Mouse (Mus musculus) adipocyte (in vitro differentiated cells): Measurements from ENCODE around the gene Rps7.

ENCODE experiments used
- DNase-seq: peaks from one replicate; pipeline ENCODE4 v3.0.0-alpha.2; 2016; ENCODE audit warnings: low spot score

Rps7 gene

DNA sequence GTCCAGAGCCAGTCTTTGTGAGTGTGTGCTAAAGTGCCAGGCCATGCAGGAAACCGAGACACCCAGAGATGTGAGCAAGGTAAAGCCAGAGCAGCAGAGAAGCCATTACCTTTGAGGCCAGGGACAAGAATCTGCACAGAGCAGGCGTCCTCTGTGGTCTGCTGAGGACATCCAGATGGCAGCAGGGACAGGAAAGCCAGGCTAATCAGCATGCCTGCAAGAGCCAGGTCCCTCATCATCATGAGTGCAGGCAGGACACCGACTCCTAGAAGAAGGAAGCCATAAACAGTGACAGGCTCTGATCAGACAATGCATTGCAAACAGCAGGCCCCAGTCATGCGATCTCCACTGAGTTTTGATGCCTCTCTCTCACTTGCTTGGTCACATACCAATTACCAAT is 18.5 kb downstream of the Rps7 start:
- DNase-seq = no peak

DNA sequence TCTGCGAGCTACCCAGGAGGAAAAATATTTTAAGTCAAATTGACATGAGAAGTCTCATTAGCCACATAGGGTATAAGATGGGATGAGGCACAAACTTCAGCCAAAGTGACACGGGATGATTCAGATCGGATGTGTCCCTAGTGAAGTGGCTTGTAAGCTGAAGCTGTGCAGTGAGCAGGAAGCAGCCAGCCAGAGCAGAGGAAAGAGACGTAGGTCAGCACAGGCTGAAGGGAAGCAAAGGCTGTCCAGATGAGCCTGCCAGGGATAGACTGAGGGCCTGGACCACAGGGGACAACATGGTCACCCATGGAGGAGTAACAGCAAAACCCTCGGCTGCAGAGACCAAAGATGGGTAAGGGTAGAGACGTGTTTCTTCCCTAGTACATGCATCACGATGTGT is 21.4 kb downstream of the Rps7 start:
- DNase-seq = no peak

DNA sequence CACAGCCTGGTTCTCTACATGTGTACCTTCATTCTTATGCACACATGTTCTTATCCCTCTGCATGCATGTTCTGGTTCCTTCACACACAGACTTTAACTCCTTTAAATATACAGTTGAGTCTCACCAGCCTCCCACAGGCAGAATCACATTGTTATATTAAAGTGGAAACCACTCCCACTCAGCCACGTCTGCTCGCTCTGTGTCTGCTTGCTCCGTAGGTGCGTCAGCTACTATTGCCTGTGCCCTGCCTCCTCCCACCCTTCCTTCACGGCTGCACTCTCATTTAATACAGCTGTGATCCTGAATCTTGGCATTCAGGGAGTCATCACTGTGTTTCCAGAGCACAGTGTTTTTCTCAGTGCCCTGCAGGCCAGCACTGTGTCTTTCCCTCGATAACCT is 23.4 kb downstream of the Rps7 start:
- DNase-seq = no peak

DNA sequence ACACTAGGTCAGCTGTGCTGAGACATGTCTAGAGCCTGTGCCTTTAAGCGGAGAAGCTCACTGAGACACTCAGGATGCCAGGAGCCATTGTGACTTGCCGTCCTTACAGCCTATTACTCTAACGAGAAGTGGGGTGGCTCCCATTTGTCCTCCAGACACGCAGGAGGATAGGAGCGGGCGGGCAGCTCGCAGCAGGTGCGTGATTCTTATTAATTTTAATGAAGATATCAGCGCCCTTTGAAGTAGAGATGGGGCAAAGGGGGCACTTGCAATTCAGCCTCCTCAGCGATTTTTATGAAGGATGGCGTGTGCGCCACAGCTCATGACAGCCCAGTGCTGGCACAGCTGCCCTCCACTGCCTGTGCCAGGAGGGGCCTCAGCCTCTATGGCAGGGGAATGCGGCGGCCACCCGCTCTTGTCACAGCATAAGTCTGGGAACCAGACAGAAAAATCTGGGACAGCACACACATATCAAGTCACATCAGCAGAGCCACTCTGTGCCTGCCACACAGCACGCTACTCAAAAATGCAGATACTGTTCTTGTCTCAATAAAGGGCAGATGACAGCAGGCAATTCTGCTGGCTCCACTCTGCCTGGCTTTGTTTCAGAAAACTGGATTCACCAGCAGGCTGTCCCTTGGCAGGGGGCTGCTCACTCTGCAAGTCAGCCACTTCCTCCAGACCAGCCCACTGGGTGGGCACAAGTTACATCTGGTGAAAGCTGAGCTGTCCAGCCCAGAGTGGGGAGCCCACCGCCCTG is 28.0 kb downstream of the Rps7 start:
- no peak for DNase-seq

DNA sequence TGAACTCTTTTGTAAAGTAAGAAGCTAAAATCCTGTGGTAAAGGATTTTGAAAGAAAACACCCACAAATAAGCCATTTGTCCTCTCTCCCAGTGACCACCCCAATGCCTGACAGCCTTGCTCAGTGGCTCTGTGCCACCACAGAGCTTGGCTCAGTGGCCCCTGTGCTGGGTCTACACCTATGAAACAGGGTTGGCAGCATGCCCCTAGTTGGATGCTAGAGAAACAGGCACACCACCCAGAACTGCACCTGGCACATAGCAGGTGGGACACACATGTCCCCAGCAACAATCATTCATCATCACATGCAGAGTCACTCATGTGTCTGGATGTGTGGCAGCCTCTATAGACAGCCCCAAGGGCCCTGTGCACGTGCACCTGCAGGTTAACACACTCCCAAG is 32.3 kb downstream of the Rps7 start:
- DNase-seq = no peak

DNA sequence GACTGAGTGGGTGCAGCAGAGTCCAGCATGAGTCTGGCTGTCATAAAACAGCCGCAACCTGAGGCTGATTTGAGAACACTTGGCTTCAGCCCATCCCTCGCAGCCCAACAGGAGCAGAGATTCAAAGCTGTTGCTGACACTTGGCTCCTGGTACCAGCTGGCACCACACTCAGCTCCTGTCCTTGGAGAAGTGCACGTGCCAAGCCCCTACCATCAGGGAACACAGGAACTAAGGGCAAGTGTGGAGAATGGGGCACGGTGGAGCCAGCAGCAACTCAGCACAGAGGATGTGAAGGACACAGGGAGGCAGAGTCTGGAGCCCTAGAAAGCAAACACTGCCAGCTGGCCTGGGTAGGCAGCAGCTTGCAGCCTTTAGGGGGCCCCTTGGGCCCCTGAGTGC is 33.5 kb downstream of the Rps7 start:
- no peak for DNase-seq

DNA sequence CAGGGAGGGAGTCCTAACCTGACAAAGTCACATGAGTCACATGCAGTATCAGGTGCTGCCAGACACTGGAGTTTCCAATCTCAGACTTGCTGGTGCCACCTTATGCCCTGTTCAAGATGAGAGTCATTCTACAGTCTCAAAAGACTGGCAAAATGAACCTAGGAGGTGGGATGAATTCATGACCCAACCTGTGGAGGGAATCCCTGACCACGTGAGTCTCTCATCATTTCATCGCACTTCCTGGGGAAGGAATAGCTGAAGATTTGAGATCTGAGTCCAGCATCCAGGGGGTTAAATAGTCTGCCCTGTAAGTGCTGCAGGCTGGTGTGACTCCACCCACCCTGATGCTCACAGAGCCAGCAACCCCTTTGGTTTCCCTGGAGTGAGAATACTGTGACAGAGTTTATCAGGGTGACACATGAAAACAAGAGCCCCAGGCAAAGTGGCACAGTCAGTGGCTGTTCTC is 37.2 kb downstream of the Rps7 start:
- no peak for DNase-seq

DNA sequence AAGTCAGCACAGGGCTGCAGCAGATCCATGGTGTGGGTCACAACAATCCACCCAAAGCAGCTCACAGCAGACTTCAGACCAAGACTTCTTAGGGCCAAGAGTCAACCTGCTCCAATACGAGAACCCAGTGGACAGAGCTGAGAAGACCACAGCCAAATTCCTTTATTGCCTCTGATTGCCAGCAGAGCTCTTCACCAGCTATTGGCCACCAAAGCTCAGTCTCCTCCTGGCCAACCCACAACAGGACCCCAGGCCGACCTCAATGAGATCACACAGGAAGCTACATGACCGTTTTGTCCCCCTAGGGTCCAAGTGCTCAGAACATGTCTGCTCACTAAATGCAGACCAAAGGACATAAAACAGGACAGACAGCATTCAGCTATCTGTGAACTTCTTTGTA is 37.6 kb downstream of the Rps7 start:
- no peak for DNase-seq

DNA sequence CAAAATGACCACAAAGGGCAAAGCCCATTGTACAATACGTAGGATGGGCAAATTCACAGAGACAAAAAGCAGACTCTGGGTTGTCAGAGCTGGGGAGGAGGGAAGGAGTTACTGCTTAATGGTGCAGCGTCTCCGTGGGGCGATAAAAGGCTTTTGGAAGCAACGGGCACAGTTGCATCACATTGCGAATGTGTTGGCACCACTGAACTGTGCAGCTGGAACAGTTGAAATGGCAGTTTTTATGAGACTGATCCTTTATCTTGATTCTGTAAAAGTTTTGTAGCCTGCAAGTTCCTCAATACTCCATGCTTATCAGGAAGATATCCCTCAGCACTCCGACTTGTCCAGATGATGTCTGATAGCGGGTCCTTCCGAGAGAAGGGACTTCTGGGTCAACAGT is 38.1 kb downstream of the Rps7 start:
- no peak for DNase-seq

DNA sequence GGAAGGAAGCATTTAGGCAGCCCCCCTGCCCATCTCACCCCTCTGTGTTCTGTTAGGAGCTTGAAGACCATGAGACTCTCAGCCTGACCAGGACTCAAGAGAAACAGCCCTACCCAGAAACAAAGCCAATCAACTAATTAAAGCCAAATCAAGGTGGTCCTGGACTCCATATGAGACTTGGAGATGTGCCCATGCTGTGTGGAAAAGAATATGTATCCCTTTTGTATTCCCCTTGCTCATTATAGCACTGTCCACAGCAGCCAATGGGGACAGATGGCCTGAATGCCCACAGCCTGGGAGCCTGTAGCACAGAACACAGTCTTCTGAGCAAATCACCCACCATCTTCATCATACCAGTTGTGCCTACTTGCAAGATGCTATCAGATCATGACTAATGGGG is 38.9 kb downstream of the Rps7 start:
- DNase-seq = no peak

DNA sequence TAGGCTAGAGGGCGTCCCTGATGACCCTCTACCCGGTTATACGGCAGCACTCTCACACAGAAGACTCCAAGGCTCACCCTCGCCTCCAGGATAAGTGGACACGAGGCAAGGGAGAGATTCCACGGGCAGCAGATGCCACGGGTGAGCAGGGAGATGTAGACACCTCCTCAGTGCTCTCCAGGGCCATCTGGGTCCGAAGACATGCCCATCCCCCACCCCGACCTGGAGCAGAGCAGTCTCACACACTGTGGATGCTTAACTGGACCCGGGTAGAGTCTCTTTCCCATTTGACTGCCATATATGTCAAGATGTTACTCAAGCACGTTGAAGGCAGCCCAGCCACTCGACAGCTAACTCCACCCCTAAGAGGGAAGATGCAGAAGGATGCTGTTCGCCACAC is 45.3 kb downstream of the Rps7 start:
- DNase-seq = no peak

DNA sequence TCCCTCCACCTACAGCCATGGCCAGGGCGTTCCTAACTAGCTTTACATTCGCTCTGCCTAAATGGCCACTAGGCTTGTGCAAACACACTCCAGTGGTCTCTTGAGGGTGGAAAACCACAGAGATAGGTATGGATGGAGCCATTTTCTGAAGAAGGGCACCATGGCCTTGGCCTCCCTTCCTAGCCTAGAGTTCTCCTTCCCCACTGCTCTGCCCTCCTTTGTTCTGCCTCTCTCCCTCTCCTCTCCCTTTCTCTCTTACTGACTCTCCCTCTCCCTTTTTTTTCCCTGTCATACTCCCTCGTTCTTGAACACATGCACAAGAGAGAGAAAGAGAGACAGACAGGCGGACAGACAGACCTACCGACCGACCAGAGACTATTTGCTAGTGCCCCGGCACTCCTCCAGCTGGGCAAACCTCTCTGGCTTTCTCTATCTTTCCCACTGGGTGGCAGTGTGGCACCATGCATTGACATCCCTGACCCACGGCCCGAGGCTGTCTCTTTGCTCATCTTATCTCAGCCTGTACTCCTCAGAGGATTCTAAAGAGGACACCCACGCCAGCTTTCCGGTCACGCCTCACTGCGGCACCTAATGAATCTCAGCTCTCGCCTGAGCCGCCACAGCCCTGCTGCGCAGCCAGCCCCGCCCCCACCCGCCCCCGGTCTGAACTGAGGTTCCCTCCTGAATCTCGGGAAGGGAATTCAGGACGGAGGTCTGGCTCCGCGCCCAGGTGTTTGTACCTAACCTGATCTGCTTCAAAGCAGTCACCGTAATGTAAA is 46.5 kb downstream of the Rps7 start:
- peak; percentile 85 for DNase-seq

DNA sequence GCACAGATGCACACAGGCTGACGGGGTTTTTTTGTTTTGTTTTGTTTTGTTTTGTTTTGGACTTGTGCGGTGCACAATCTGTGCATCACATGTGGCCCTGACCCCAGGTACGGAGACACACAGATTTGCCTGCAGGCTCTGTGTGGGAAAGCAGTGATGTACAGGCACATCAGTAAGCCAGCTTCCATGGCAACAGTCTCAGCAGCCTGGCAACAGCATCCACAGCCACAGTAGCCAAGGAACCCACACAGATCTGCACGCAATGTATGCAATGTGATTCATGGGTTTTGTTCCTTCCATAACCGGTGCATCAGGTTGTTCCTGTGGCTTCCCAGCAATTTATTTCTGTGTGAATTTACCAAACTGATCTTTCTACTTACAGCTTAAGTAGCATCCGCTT is 47.8 kb downstream of the Rps7 start:
- DNase-seq = no peak

DNA sequence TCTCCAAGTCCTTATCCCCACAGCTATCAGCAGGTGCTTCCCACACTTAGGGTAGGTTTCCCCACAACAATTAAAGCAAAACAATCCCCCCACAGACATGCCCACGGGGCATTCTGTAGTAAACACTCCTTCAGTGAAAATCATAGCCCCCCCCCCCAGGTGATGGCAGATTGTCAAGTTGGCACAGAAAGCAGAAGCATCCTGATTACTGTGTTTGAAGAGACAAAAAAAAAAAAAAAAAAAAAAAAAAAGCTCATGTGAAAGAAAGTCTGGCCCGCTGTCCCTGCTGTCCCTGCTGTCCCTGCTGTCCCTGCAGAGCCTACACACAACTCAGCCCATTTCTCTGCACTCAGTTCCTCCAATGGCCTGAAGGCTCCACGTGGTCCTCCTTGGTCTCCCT is 51.7 kb downstream of the Rps7 start:
- DNase-seq = no peak

DNA sequence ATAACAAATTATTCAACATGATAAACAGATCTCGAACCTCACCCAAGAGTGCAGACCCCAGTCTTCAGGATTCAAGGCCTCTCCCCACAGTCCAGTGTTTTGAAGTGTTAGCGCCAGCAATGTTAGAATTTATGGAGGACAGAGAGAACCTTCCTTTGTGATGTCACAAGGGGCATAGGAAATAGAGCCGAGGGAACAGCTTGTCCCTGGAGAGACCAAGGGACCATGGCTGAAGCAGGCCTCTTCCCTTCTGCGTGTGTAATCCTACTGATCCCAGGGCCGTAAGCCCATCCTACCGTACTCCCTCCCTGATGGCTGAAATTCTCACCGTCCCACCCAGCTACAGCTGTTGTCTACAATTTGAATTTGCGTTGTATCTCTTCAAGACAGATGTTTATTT is 53.3 kb downstream of the Rps7 start, which contains the start of gene Allc:
Gene Allc, minus strand, starts transcription at position 101 of the 400 bp plus-strand sequence.
- DNase-seq = no peak
